Mouse (Mus musculus) liver, embryonic 14.5 days (tissue): ENCODE measurements at regions not wholly inside any gene's neighbourhood (a gene's known extent, or its start where the extent isn't known, plus 50 kb on each side); places are given as distances from the start of the nearest gene placed in this dataset.

Source experiments
- ATAC-seq: fragments of 200-750 bp; cut with Nextera tagmentation; 2 replicates; pipeline ENCODE4 v1.8.0; 2017; ENCODE audit warnings: moderate number of reproducible peaks, mild to moderate bottlenecking, moderate library complexity; ENCODE audit not compliant: insufficient read depth
- DNase-seq, 3 experiments: peaks; one replicate each; pipeline ENCODE4 v3.0.0-alpha.2; 2012 to 2013; ENCODE audit warnings: low read depth in 3 of 3, low spot score in 3 of 3
- H3K27ac ChIP-seq: fragments of 300-500 bp; sonication (generic); 2 replicates; pipeline ENCODE4 v1.5.1; 2014; ENCODE audit warnings: moderate library complexity, mild to moderate bottlenecking, control low read depth, inconsistent platforms
- H3K27me3 ChIP-seq: fragments of 300-500 bp; sonication (generic); 2 replicates; pipeline ENCODE4 v1.6.1; 2014; ENCODE audit warnings: mild to moderate bottlenecking, low read length, moderate library complexity; ENCODE audit not compliant: control insufficient read depth, insufficient read depth
- H3K36me3 ChIP-seq: fragments of 300-500 bp; sonication (generic); replicated peaks from 2 replicates; pipeline ENCODE4 v1.6.1; 2014; ENCODE audit warnings: low read depth; ENCODE audit not compliant: control insufficient read depth, insufficient read depth
- H3K4me1 ChIP-seq, 2 experiments: fragments of 200-500 bp in 1 of 2; fragments of 300-500 bp in 1 of 2; sonication (generic) in 1 of 2; replicated peaks; 2 replicates each; pipeline ENCODE4 v1.6.1; 2012 to 2014; ENCODE audit warnings: antibody characterized with exemption in 1 of 2, inconsistent platforms in 1 of 2, low read length in 1 of 2; ENCODE audit not compliant: control insufficient read depth in 2 of 2, insufficient read depth in 2 of 2
- H3K4me2 ChIP-seq: fragments of 300-500 bp; sonication (generic); 2 replicates; pipeline ENCODE4 v1.6.1; 2014; ENCODE audit warnings: low read depth, mild to moderate bottlenecking, control low read depth, moderate library complexity
- H3K4me3 ChIP-seq, 2 experiments: fragments of 200-500 bp in 1 of 2; fragments of 300-500 bp in 1 of 2; sonication (generic) in 1 of 2; 2 replicates each; pipeline ENCODE4 v1.5.1; 2012 to 2014; ENCODE audit warnings: low read depth in 2 of 2, low read length in 2 of 2, mild to moderate bottlenecking in 2 of 2, control low read depth in 1 of 2, inconsistent platforms in 1 of 2, moderate library complexity in 1 of 2; ENCODE audit not compliant: insufficient read depth in 1 of 2
- H3K9ac ChIP-seq: fragments of 300-500 bp; sonication (generic); replicated peaks from 2 replicates; pipeline ENCODE4 v1.6.1; 2014; ENCODE audit warnings: mild to moderate bottlenecking, control low read depth, moderate library complexity
- H3K9me3 ChIP-seq: fragments of 300-500 bp; sonication (generic); 2 replicates; pipeline ENCODE4 v1.6.1; 2016; ENCODE audit warnings: low read length, mixed read lengths; ENCODE audit not compliant: control insufficient read depth
- CTCF ChIP-seq: IDR thresholded peaks from 2 replicates; pipeline ENCODE4 v1.5.1; 2016; ENCODE audit warnings: antibody characterized with exemption, low read depth, control low read depth
- EP300 ChIP-seq: IDR thresholded peaks from 2 replicates; pipeline ENCODE4 v1.6.1; 2016; ENCODE audit warnings: antibody characterized with exemption, low read depth
- WGBS: fragments of 180-500 bp; shearing (Covaris S2); extraction: QIAGEN DNeasy Blood & Tissue Kit; methylation state at CpG from one replicate; pipeline ENCODE4 v1.1.7; 2014; ENCODE audit not compliant: insufficient replicate concordance; 5-methylcytosine and 5-hydroxymethylcytosine counted together

DNA sequence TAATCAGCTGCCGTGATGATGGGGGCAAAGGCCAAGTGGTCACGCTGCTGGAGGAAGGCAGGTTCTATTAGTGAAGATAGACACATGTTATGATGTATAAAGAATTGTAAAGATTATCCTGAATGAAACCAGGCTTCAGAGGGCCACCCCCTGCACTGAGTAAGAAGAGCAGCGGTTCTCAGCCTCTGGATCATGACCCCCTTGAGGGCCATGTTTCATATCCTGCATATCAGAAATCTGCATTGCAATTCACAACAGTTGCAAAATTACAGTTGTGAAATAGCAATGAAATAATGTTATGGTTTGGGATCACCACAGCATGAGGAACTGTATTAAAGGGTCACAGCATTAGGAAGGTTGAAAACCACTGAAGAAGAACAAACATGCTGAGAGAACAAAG, 162.5 kb upstream of the Zranb2 start:
- Histone ChIP-seq H3K4me2 (no peak overlapping the region), H3K27me3 (no peaks in the 10 kb centered on the region), H3K9me3 (no peaks in the 10 kb centered on the region)

DNA sequence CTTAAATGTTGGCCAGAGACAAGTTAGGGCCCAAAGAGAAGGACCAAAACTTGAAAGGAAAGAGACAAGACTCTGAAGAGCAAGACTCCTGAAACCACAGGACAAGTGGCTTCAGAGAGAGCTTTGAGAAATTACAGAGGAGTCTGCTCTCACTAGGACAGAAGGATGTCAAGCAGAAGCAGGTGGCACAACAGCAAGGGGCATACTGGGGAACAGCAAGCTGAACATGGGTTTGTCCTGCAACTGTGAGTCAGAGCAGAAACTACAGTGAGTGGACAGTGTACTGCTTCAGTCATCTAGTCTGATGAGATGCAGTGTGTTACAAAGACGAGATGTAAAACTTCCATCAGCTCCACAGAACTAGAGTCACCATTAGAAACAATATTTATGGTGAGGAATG, 160.6 kb upstream of the Zranb2 start:
- H3K9ac ChIP-seq = no peak overlapping the region
- H3K36me3 ChIP-seq = no peaks in the 10 kb centered on the region
- DNase-seq = no peak
- 17% methylated on average over 1 of the region's 1 CpGs for WGBS
- no peak overlapping the region for H3K27ac ChIP-seq
- no peaks in the 10 kb centered on the region for H3K4me1 ChIP-seq
- H3K4me2 ChIP-seq = no peak overlapping the region
- no peak for ATAC-seq
- no peaks in the 10 kb centered on the region for H3K27me3 ChIP-seq
- no peaks in the 10 kb centered on the region for H3K9me3 ChIP-seq
- no peak for TF ChIP-seq EP300
- no peak for TF ChIP-seq CTCF
- H3K4me3 ChIP-seq = no peak overlapping the region

More for the DNA sequence above, 162.5 kb upstream of the Zranb2 start:
- Histone ChIP-seq H3K4me1 (no peaks in the 10 kb centered on the region), H3K9ac (no peak overlapping the region), H3K27ac (no peak overlapping the region), H3K4me3 (no peak overlapping the region), H3K36me3 (no peaks in the 10 kb centered on the region)
- no peak for ATAC-seq
- DNase-seq = no peak
- TF ChIP-seq EP300 (no peak), CTCF (no peak)
- 54% methylated on average over 3 of the region's 3 CpGs for WGBS

DNA sequence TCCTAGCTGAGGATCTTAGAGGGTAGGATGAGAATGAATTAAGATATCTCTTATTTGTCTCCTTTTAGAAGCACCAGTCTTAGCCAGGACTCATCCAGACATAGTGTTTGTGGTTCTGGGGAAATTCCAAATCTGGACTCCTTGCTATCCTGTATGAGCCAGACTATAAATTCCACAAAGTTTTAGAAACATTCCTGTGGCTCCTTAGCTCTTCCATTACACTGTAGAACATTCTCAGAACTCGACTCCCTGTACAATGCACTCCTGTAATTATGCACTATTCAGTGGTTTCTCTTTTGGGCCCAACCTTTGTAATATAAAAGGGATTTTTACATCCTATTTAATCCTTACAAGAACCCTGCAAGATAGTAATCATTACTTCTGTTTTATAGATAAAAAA, 159.8 kb upstream of the Zranb2 start:
- H3K36me3 ChIP-seq = no peaks in the 10 kb centered on the region
- no peak for TF ChIP-seq CTCF
- TF ChIP-seq EP300 = no peak
- no peak overlapping the region for H3K4me3 ChIP-seq
- H3K27me3 ChIP-seq = no peaks in the 10 kb centered on the region
- no peak for ATAC-seq
- H3K9ac ChIP-seq = no peak overlapping the region
- no peaks in the 10 kb centered on the region for H3K9me3 ChIP-seq
- H3K4me2 ChIP-seq = no peak overlapping the region
- DNase-seq = no peak
- no peaks in the 10 kb centered on the region for H3K4me1 ChIP-seq
- no peak overlapping the region for H3K27ac ChIP-seq
- 40% methylated on average over 1 of the region's 1 CpGs for WGBS

DNA sequence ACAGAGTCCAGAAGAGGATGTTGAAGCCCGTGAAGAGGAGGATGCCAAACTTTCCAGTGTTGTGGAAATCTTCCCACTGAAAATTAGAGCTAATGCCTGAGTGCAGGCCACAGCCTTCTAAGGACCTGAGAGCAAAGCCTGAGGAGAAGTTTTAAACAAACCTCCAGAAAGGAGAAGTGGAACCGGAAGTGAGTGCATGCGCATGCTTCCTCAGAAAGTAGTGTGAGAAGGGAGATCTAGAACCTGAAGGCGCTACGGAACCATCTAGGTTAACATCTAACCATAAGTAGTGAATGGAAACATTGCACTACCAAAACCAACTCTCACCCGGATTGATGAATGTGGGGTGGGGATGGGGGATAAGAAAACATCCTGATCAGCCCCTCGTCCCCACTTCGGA, 156.4 kb upstream of the Zranb2 start:
- WGBS = 60% methylated on average over 8 of the region's 8 CpGs
- no peaks in the 10 kb centered on the region for H3K36me3 ChIP-seq
- no peak overlapping the region for H3K27ac ChIP-seq
- no peaks in the 10 kb centered on the region for H3K4me1 ChIP-seq
- no peak overlapping the region for H3K4me3 ChIP-seq
- no peak overlapping the region for H3K9ac ChIP-seq
- TF ChIP-seq CTCF = no peak
- TF ChIP-seq EP300 = no peak
- ATAC-seq = no peak
- DNase-seq = no peak
- no peaks in the 10 kb centered on the region for H3K9me3 ChIP-seq
- H3K4me2 ChIP-seq = no peak overlapping the region
- no peaks in the 10 kb centered on the region for H3K27me3 ChIP-seq

DNA sequence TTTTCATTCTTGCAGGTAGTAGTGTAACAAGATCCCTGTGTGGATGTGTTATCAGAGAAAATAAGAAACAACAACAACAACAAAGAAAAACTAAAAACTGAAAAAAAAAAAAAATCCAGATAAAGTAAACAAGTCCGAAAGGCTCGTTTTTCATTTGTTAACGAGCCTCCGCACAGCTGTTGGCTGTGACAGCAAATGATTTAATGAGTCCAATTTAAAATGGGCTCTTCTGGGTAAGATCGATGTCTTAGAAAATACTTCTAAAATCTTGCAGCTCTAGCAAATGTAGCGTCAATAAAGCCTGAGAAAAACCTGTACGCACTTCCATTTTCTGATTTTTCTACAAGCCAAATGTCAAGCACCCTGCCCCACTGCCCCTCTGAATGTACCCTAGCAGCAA, 155.8 kb upstream of the Zranb2 start:
- Histone ChIP-seq H3K4me1 (no peaks in the 10 kb centered on the region), H3K27me3 (no peaks in the 10 kb centered on the region), H3K4me3 (no peak overlapping the region), H3K4me2 (no peak overlapping the region), H3K27ac (no peak overlapping the region), H3K9ac (no peak overlapping the region), H3K36me3 (no peaks in the 10 kb centered on the region), H3K9me3 (no peaks in the 10 kb centered on the region)
- WGBS = 75% methylated on average over 7 of the region's 7 CpGs
- DNase-seq (no peak), ATAC-seq (no peak)
- TF ChIP-seq CTCF = no peak
- no peak for TF ChIP-seq EP300

DNA sequence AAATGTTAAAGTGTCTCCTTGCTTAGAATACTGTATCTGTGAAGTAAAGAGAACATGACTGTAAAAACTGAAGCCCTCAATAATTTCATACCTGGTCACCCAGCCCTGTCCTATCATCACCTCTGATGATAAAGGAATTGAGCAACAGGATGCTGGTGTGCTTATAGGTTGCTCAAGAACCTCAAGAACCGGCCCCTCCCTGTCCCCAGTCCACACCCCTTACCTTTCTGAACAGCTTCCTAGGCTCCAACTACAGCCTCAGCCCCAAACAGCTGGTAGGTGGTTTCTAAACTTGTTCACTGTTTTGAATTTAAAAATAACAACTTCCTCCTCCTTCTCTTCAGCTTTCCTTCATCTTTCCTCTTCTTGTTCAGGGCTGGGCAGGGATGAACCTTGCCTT, 142.1 kb upstream of the Zranb2 start:
- Histone ChIP-seq H3K4me2 (no peak overlapping the region), H3K27ac (no peak overlapping the region), H3K27me3 (no peaks in the 10 kb centered on the region), H3K9me3 (no peaks in the 10 kb centered on the region), H3K4me1 (no peaks in the 10 kb centered on the region), H3K9ac (no peak overlapping the region), H3K36me3 (no peaks in the 10 kb centered on the region), H3K4me3 (no peak overlapping the region)
- ATAC-seq = no peak
- whole genome bisulfite sequencing = 26% methylated on average over 1 of the region's 1 CpGs
- DNase-seq = no peak
- TF ChIP-seq EP300 = no peak
- TF ChIP-seq CTCF = no peak
